Mouse (Mus musculus) midbrain, embryonic 16.5 days (tissue): ENCODE data around the gene Coil. TPM values are rescaled to one million over a fixed set of nuclear protein-coding genes. Genes with fewer than 3 reads are reported as not detected.

Experiments used
- ATAC-seq: fragments of 200-750 bp; cut with Nextera tagmentation; 2 replicates; pipeline ENCODE4 v1.8.0; 2017; ENCODE audit warnings: moderate TSS enrichment
- H3K27ac ChIP-seq: fragments of 300-500 bp; sonication (generic); 2 replicates; pipeline ENCODE4 v1.5.1; 2014; ENCODE audit warnings: mild to moderate bottlenecking, low read length, mixed read lengths
- H3K27me3 ChIP-seq: fragments of 300-500 bp; sonication (generic); 2 replicates; pipeline ENCODE4 v1.6.1; 2014; ENCODE audit warnings: low read depth, low read length, mixed read lengths; ENCODE audit not compliant: control insufficient read depth, insufficient read depth
- H3K36me3 ChIP-seq: fragments of 300-500 bp; sonication (generic); 2 replicates; pipeline ENCODE4 v1.6.1; 2014; ENCODE audit warnings: mild to moderate bottlenecking, low read length, moderate library complexity, mixed read lengths; ENCODE audit not compliant: control insufficient read depth, insufficient read depth
- H3K4me1 ChIP-seq: fragments of 300-500 bp; sonication (generic); 2 replicates; pipeline ENCODE4 v1.6.1; 2014; ENCODE audit warnings: mild to moderate bottlenecking, low read length, mixed read lengths; ENCODE audit not compliant: control insufficient read depth, insufficient read depth
- H3K4me2 ChIP-seq: fragments of 300-500 bp; sonication (generic); 2 replicates; pipeline ENCODE4 v1.6.1; 2014; ENCODE audit warnings: mild to moderate bottlenecking, low read length, mixed read lengths
- H3K4me3 ChIP-seq: fragments of 300-500 bp; sonication (generic); 2 replicates; pipeline ENCODE4 v1.5.1; 2014; ENCODE audit warnings: low read depth, mild to moderate bottlenecking, low read length, moderate library complexity, mixed read lengths
- H3K9ac ChIP-seq: fragments of 300-500 bp; sonication (generic); 2 replicates; pipeline ENCODE4 v1.6.1; 2014; ENCODE audit warnings: low read depth, low read length, mixed read lengths
- H3K9me3 ChIP-seq: fragments of 300-500 bp; sonication (generic); replicated peaks from 2 replicates; pipeline ENCODE4 v1.6.1; 2014; ENCODE audit warnings: mild to moderate bottlenecking, low read length, mixed read lengths; ENCODE audit not compliant: control insufficient read depth, poor library complexity, severe bottlenecking
- WGBS: fragments of 180-500 bp; shearing (Covaris S2); extraction: QIAGEN DNeasy Blood & Tissue Kit; methylation state at CpG from one replicate; pipeline ENCODE4 v1.1.7; 2014; 5-methylcytosine and 5-hydroxymethylcytosine counted together
- polyA plus RNA-seq: library from polyadenylated mRNA; unstranded; fragments of >200 nt; fragmentation: Nextera tagmentation; extraction: Ambion mirVana; gene quantifications from 2 replicates; pipeline ENCODE4 v1.2.1, GENCODE M21; 2015

Coil gene
- polyA plus RNA-seq, 1 experiment from 2014 or later = 30.4 TPM

DNA sequence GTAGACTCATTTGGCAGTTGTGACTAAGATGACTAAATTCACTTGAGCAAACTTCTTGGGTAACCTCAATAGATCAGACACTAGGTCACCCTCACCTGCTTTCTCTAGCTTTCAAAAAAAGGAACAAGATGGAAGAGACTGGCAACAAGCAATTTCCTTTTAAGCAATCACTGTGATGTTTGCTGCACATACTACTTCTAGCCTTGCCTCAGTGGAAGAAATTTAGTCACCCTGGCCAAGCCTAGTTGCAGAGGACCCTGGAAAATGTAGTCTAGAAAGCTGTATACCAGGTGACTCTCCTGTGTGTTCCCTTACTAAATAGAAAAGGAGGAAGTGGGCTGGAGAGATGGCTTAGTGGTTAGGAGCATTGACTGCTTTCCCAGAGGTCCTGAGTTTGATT is 36.4 kb downstream of the Coil start:
- H3K27ac ChIP-seq = no peak overlapping the region
- H3K9me3 ChIP-seq = no peaks in the 10 kb centered on the region
- H3K4me1 ChIP-seq = no peaks in the 10 kb centered on the region
- ATAC-seq = no peak
- no peak overlapping the region for H3K4me3 ChIP-seq
- H3K27me3 ChIP-seq = no peaks in the 10 kb centered on the region
- H3K4me2 ChIP-seq = no peak overlapping the region
- H3K9ac ChIP-seq = no peak overlapping the region
- no peaks in the 10 kb centered on the region for H3K36me3 ChIP-seq

DNA sequence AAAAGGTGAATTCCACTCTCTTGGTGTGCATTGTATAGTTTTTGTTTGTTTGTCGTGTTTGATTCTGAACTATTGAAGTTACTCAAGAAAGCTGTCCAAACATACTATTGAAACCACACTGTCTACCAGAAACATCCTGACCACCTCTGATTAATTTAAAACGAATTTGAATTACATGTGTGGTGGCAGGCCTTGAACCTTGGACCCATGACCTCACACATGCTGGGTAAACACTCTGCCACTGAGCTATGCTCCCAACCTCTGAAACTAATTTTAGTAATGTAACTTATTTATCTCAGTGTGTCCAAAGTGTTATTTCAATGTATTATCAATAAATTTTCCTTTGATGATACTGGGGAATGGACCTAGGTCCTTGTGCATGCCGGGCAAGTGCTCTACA is 37.5 kb downstream of the Coil start:
- no peaks in the 10 kb centered on the region for H3K4me1 ChIP-seq
- H3K27me3 ChIP-seq = no peaks in the 10 kb centered on the region
- H3K4me3 ChIP-seq = no peak overlapping the region
- no peak overlapping the region for H3K9ac ChIP-seq
- H3K36me3 ChIP-seq = no peaks in the 10 kb centered on the region
- H3K9me3 ChIP-seq = no peaks in the 10 kb centered on the region
- no peak overlapping the region for H3K4me2 ChIP-seq
- H3K27ac ChIP-seq = no peak overlapping the region
- ATAC-seq = no peak
- WGBS = 92% methylated on average over 3 of the region's 3 CpGs

DNA sequence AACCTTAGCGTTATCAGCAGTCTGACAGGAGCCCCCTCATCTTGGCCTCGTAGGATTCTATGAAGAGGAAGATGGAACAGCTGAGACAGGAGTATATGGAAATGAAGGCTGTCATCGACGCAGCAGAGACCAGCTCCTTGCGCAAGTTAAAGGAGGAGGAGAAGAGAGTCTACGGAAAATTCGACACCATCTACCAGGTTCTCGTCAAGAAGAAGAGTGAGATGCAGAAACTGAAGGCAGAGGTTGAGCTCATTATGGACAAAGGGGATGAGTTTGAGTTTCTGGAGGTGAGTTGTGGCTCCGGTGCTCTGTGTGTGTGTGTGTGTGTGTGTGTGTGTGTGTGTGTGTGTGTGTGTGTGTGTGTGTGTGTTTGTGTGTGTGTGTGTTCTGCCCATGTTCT is 39.0 kb downstream of the Coil start:
- Histone ChIP-seq H3K9ac (no peak overlapping the region), H3K27me3 (no peaks in the 10 kb centered on the region), H3K9me3 (no peaks in the 10 kb centered on the region), H3K4me3 (no peak overlapping the region), H3K4me2 (no peak overlapping the region), H3K27ac (no peak overlapping the region), H3K4me1 (no peaks in the 10 kb centered on the region), H3K36me3 (no peaks in the 10 kb centered on the region)
- WGBS = 89% methylated on average over 9 of the region's 9 CpGs
- no peak for ATAC-seq

DNA sequence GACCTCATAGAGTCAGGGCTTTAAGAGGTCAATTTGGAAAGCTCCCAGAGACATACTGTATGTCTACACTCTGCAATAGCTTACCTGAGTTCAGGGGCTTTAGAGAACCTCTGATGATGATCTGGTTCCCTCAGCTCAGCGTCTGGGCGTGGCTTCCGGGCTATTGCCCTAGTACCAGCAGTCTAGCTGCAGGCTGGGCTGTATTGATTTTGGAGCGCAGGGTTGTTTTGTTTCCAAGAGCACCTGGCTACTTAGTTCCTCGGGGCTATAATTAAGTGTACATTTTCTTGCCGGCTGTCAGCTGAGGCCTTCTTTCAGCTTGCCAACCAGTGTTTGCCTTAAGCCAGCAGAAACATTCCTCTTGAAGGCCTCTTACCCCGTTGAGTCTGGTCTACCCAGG is 39.4 kb downstream of the Coil start:
- Histone ChIP-seq H3K9me3 (no peaks in the 10 kb centered on the region), H3K36me3 (no peaks in the 10 kb centered on the region), H3K27me3 (no peaks in the 10 kb centered on the region), H3K4me3 (no peak overlapping the region), H3K9ac (no peak overlapping the region), H3K4me2 (no peak overlapping the region), H3K27ac (no peak overlapping the region), H3K4me1 (no peaks in the 10 kb centered on the region)
- 80% methylated on average over 7 of the region's 7 CpGs for WGBS
- no peak for ATAC-seq

DNA sequence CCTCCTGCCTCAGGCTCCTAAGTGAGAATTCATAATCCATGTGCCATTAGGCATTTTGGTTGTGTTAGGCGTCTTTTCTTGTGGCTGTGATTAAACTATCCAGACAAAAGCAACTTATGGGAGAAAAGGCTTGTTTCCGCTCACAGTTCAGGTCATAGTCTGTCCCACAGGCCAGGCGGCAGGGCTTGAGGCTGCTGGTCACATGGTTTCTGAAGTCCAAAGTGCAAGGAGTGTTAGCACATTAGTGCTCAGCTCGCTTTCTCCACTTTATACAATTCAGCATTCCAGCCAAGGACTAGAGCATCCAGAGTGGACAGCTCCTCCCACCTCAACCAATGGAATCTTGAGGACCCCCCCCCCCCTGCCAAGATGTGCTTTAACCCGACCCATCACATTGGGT is 42.2 kb downstream of the Coil start:
- H3K9me3 ChIP-seq = no peaks in the 10 kb centered on the region
- H3K27ac ChIP-seq = no peak overlapping the region
- H3K4me2 ChIP-seq = no peak overlapping the region
- 94% methylated on average over 5 of the region's 5 CpGs for WGBS
- H3K4me1 ChIP-seq = no peaks in the 10 kb centered on the region
- H3K36me3 ChIP-seq = no peaks in the 10 kb centered on the region
- H3K9ac ChIP-seq = no peak overlapping the region
- no peaks in the 10 kb centered on the region for H3K27me3 ChIP-seq
- no peak overlapping the region for H3K4me3 ChIP-seq
- ATAC-seq = no peak

DNA sequence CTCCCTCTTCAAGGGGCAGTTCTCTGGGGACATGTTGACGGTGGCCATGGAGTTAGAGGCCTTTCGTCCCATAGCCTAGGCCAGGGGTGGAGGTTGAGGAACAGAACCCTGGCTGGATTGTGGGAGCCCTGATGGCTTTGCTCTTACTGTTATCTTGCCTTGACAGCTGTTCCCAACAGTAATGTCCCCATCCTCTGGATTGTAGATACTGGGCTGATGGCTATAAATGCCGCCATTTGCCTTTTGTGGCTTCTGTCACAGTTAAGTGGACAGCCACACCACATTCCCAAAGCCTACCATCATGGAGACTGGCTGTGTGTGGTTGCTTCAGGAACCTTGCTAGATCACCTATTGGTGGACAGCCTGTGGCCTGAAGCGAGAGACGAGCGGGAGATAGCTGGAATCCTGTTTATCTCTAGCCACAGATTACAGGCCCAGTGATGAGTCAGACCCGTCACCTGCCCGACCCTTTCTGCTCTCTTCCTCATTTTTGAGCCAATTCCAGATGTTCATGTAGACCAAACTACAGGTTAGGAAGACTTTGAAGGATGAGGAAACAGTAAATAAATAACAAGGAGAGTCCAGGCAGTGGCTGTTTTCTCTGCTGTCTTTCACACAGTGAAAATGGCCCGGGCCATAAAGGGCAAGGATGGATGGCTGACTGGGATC is 47.6 kb downstream of the Coil start:
- no peak overlapping the region for H3K4me3 ChIP-seq
- no peaks in the 10 kb centered on the region for H3K27me3 ChIP-seq
- H3K9ac ChIP-seq = no peak overlapping the region
- ATAC-seq = no peak
- 91% methylated on average over 9 of the region's 9 CpGs for WGBS
- H3K27ac ChIP-seq = no peak overlapping the region
- H3K9me3 ChIP-seq = no peaks in the 10 kb centered on the region
- no peaks in the 10 kb centered on the region for H3K4me1 ChIP-seq
- no peaks in the 10 kb centered on the region for H3K36me3 ChIP-seq
- no peak overlapping the region for H3K4me2 ChIP-seq

DNA sequence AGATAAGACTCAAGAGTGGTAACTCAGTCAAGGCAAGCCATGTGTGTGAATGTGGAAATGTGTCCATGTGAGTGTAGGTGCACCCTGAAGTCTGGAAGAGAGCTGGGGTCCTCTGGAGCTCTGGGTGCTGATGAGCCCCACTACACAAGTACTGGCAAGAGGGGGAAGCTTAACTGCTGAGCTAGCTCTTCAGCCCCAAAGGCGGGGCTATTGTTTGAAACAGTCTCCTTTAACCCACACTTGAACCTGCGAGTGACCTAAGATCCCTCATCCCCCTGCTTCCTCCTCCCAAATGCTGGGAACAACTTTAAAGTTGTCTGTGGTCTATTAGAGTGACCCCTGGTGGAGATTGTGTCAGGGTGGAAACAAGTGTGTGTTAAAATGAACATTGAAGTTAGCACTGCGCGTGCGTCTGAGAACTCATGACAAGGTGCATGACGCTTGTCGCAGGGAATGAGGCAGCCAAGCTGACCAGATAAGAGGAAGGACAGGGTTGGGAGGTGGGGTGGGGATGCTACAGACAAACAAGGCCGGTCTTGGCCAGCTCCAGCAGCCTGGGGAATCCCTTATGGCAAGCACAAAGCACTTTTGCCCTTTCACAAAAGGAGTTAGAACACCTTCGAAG is 50.7 kb downstream of the Coil start:
- no peaks in the 10 kb centered on the region for H3K4me1 ChIP-seq
- no peak overlapping the region for H3K4me2 ChIP-seq
- no peak overlapping the region for H3K9ac ChIP-seq
- H3K27me3 ChIP-seq = no peaks in the 10 kb centered on the region
- H3K4me3 ChIP-seq = no peak overlapping the region
- H3K27ac ChIP-seq = no peak overlapping the region
- H3K36me3 ChIP-seq = no peaks in the 10 kb centered on the region
- ATAC-seq = no peak
- H3K9me3 ChIP-seq = no peaks in the 10 kb centered on the region
- 71% methylated on average over 9 of the region's 9 CpGs for WGBS

DNA sequence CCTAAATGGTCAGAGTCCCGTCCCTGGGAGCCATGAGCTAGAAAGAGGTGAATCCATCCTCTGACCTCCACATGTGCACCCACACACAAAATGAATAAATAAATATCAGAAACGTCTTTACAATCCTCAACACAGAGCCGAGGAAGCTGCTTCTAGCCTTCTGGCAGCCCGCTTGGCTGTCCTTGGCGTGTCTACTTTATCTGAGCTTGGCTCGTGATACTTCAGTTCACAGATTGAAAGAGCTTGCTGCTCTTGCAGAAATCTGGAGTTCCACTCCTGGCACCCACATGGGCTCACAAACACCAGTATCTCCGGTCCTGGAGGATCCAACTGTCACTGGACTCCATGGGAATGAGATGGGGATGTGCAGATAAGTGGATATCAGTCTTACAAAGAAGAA is 51.6 kb downstream of the Coil start:
- no peak overlapping the region for H3K9ac ChIP-seq
- H3K4me2 ChIP-seq = no peak overlapping the region
- H3K4me1 ChIP-seq = no peaks in the 10 kb centered on the region
- no peak overlapping the region for H3K27ac ChIP-seq
- H3K27me3 ChIP-seq = no peaks in the 10 kb centered on the region
- no peak for ATAC-seq
- no peak overlapping the region for H3K4me3 ChIP-seq
- no peaks in the 10 kb centered on the region for H3K9me3 ChIP-seq
- WGBS = 72% methylated on average over 7 of the region's 7 CpGs
- H3K36me3 ChIP-seq = no peaks in the 10 kb centered on the region

DNA sequence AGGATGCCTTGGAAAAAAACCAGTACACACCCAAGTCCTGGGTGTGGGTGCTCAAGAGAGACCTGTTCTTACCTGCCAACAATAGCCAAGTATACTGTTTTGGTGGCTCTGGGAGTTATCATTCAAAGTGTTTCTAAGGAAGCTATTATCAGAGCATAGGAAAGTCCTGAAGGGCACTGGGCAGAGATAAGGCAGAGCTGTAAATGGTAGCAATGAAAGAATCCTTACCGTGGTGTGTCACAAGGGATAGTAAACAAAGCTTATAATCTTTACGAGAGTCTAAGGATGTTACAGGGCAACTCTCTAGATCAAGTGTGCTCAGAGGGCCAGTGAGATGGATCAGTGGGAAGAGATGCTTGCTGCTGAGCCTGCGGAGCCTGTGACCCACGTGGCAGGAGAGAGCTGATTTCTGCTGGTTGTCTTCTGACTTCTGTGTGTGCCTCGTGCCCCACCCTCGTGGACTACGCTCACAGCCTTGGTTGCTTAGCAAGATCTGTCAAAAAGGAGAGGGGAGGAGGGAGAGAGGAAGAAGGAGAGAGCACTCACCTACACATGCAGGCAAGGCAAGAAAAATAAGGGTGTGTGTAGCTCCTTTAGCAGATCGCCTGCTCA is 52.2 kb downstream of the Coil start:
- H3K9me3 ChIP-seq = no peaks in the 10 kb centered on the region
- H3K4me2 ChIP-seq = no peak overlapping the region
- H3K27me3 ChIP-seq = no peaks in the 10 kb centered on the region
- no peak overlapping the region for H3K9ac ChIP-seq
- H3K4me3 ChIP-seq = no peak overlapping the region
- H3K4me1 ChIP-seq = no peaks in the 10 kb centered on the region
- WGBS = 71% methylated on average over 8 of the region's 8 CpGs
- H3K27ac ChIP-seq = no peak overlapping the region
- no peaks in the 10 kb centered on the region for H3K36me3 ChIP-seq
- ATAC-seq = no peak
